Mouse (Mus musculus) urinary bladder, adult 2 months (tissue): ENCODE measurements around the gene Cited2. TPM values are rescaled to one million over a fixed set of nuclear protein-coding genes. Genes with fewer than 3 reads are reported as not detected.

Source experiments
- polyA plus RNA-seq: library from polyadenylated mRNA; depleted of rRNA; stranded (reverse); fragments of >200 nt; gene quantifications from 2 replicates; pipeline ENCODE4 v1.2.3, GENCODE M21; 2012; rRNA removed

The Cited2 gene
- polyA plus RNA-seq, 1 experiment: 21.5 TPM

Other genes starting within 250 kb of the Cited2 start
- 1.3 and 2.1 TPM in 2 replicates for gene Txlnb, start 73.0 kb downstream of the Cited2 start, polyA plus RNA-seq
- 21.7 and 22.3 TPM in 2 replicates for gene Heca, start 224.8 kb downstream of the Cited2 start, polyA plus RNA-seq